Mouse (Mus musculus) megakaryocyte-erythroid progenitor cell, adult 5-6 weeks (primary cell): Measurements from ENCODE around the gene Strbp. TPM values are rescaled to one million over a fixed set of nuclear protein-coding genes. Genes with fewer than 3 reads are reported as not detected.
A peak's percentile ranks its signal among the peaks of the same experiment; 100 is the strongest.

Source experiments
- ATAC-seq: replicated peaks from 2 replicates; pipeline ENCODE4 v1.8.0; 2016; ENCODE audit warnings: mild to moderate bottlenecking, inconsistent platforms; ENCODE audit not compliant: severe bottlenecking, poor library complexity, low FRiP score, low TSS enrichment
- total RNA-seq, 2 experiments: library from RNA; stranded (forward) in 1 of 2; stranded (reverse) in 1 of 2; fragments of 200-1000, 215-1000 nt in 1 of 2; fragments of >200 nt in 1 of 2; fragmentation: Nextera tagmentation in 1 of 2; gene quantifications; 2 replicates each; pipeline ENCODE4 v1.2.3; 2014 to 2017

Gene Strbp
- total RNA-seq, 2 experiments from 2014 or later: 61.7 to 82.5 TPM

GRCm38 (mm10) chr2:37460707-37461106 lies 243.0 kb downstream of the Strbp start:
- no peak for ATAC-seq

DNA sequence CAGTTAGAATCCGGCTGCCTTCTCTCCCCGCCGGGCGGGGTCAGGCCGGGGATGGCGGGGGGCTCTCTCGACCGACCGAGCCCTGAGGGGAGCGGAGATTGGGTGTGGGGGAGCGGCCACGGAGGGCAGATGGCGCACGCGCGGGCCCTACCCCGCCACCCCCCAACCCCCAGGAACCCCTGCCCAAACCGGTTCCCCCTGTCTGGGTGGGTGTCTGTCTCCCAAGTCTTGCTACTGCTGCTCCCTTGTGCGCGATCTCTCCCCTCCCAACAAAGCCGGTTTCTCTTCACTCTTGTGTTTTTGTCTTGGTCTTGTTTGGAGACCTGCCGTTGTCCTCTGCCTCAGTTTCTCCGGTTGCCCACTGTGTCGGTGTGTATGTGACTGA lies 251.3 kb downstream of the Strbp start:
- ATAC-seq: peak; percentile 35; the same call in 1 of the 2 replicates

- peak; percentile 99 for ATAC-seq
Measured at GRCm38 (mm10) chr2:37451667-37452375, 251.8 kb downstream of the Strbp start.

DNA sequence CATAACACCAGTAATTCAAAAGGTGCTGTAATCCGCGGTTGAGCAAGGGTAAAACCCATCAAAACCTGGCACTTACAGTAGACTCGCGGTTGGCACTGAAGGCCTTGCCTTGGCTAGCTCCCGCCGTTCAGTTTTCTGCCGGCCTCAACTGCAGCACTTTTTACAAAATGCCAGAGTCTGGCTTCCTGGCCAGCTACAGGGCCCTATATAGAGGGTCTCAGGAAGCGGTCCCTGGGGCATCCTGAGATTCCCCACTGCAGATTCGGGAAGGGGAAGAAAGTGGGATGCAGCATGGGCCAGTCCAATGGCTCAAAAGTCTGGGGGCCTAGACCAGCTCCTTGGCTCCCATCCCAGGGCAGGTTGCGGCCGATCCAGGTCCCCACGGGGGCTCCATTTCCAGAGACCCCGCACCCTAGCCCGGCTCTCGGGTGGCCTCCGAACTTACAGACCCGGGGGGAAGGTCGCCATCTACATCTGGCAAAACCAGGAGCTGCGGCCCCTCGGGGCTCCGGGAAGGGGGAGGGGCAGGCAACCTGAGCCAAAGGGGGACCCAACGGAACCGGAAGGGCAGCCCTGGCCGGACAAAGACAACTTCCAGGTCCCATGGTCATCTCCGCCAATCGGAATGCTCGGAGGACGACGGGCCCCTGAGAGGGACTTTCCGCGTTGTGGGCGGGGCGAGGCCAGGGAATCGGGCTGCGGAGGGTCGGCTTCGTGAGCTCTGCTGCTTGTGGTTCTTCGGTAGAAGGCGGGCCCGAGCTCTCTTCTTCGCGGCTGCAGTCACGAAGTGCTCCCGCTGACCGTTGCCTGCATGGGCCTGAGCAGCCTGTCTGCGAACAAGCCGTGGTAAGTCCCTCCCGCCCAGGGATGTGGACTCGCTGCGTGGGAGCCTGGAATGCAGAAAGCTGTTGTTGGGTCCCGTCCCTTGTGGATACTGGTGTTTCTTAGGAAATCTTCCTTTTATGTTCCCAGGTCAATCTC lies 260.8 kb downstream of the Strbp start, which contains the start of the genes Zbtb26, Zbtb6 and Rabgap1:
Gene Zbtb26 (minus strand): TSS at position 525 of the 981 bp plus-strand sequence.
Gene Zbtb6 (minus strand): TSS at position 561 of the 981 bp plus-strand sequence.
Gene Rabgap1 (plus strand): TSS at position 669 of the 981 bp plus-strand sequence.
- ATAC-seq: peak; percentile 99

Other genes starting within 250 kb of the Strbp start
- 2.0 and 3.3 TPM in 2 replicates for gene Gpr21, start 187.5 kb downstream of the Strbp start, total RNA-seq (2014; fragmentation: Nextera tagmentation)
- 0.42 and 3.4 TPM in 2 replicates for gene Gpr21, start 187.5 kb downstream of the Strbp start, total RNA-seq (2017)
- not detected in 2 replicates for gene Crb2, start 72.4 kb upstream of the Strbp start, total RNA-seq (2014; fragmentation: Nextera tagmentation)
- not detected in 2 replicates for gene Crb2, start 72.4 kb upstream of the Strbp start, total RNA-seq (2017)